Mouse (Mus musculus) limb, embryonic 12.5 days (tissue): ENCODE data around the gene Fbn1. TPM values are rescaled to one million over a fixed set of nuclear protein-coding genes. Genes with fewer than 3 reads are reported as not detected.

Experiments used
- ATAC-seq: fragments of 200-750 bp; cut with Nextera tagmentation; 2 replicates; pipeline ENCODE4 v1.8.0; 2017; ENCODE audit warnings: low read depth, moderate TSS enrichment; ENCODE audit not compliant: insufficient number of reproducible peaks, insufficient read depth, low FRiP score, low TSS enrichment
- H3K27ac ChIP-seq: fragments of 300-500 bp; sonication (generic); 2 replicates; pipeline ENCODE4 v1.5.1; 2016; ENCODE audit warnings: mild to moderate bottlenecking, moderate library complexity
- H3K27me3 ChIP-seq: fragments of 300-500 bp; sonication (generic); 2 replicates; pipeline ENCODE4 v1.6.1; 2016; ENCODE audit warnings: mild to moderate bottlenecking, moderate library complexity
- H3K36me3 ChIP-seq: fragments of 300-500 bp; sonication (generic); 2 replicates; pipeline ENCODE4 v1.6.1; 2016; ENCODE audit warnings: mild to moderate bottlenecking, moderate library complexity
- H3K4me1 ChIP-seq: fragments of 300-500 bp; sonication (generic); replicated peaks from 2 replicates; pipeline ENCODE4 v1.6.1; 2016
- H3K4me2 ChIP-seq: fragments of 300-500 bp; sonication (generic); 2 replicates; pipeline ENCODE4 v1.6.1; 2016; ENCODE audit warnings: mild to moderate bottlenecking, moderate library complexity
- H3K4me3 ChIP-seq: fragments of 300-500 bp; sonication (generic); replicated peaks from 2 replicates; pipeline ENCODE4 v1.5.1; 2016; ENCODE audit warnings: mild to moderate bottlenecking
- H3K9ac ChIP-seq: fragments of 300-500 bp; sonication (generic); replicated peaks from 2 replicates; pipeline ENCODE4 v1.6.1; 2016; ENCODE audit warnings: mild to moderate bottlenecking, moderate library complexity
- H3K9me3 ChIP-seq: fragments of 300-500 bp; sonication (generic); 2 replicates; pipeline ENCODE4 v1.6.1; 2016; ENCODE audit warnings: mild to moderate bottlenecking, moderate library complexity
- WGBS: fragments of 180-500 bp; shearing (Covaris S2); methylation state at CpG from one replicate; pipeline ENCODE4 v1.1.7; 2016; 5-methylcytosine and 5-hydroxymethylcytosine counted together
- polyA plus RNA-seq: library from polyadenylated mRNA; unstranded; fragments of >200 nt; fragmentation: Nextera tagmentation; extraction: Ambion mirVana; gene quantifications from 2 replicates; pipeline ENCODE4 v1.2.1, GENCODE M21; 2016

Gene Fbn1
- polyA plus RNA-seq, 1 experiment from 2014 or later, result 11.5 TPM

DNA sequence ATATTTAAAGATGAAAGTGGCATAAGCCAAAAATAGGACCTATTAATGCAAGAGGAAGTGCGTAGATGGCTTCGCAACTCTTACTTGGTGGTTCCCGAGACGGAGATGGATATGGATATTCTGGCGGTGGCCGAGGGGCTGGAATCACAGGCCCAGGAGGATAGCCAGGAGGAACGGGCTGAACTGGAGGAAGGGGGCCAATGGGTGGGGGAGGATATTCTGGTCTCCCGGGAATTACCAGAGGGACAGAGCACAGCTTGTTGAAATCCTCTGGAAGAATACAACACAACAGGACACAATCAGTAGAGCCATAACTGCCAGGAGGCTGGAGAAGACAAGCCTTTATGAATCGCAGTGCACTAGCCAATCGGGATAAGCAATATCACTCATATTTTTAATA lies 118.0 kb downstream of the Fbn1 start:
- no peak overlapping the region for H3K9ac ChIP-seq
- no peaks in the 10 kb centered on the region for H3K9me3 ChIP-seq
- H3K27me3 ChIP-seq, result no peaks in the 10 kb centered on the region
- ATAC-seq, result no peak
- no peak overlapping the region for H3K4me3 ChIP-seq
- H3K4me1 ChIP-seq, result no peaks in the 10 kb centered on the region
- peaks cover 22% of the 10 kb centered on the region for H3K36me3 ChIP-seq
- no peak overlapping the region for H3K4me2 ChIP-seq
- no peak overlapping the region for H3K27ac ChIP-seq
- WGBS, result 91% methylated on average over 10 of the region's 10 CpGs

DNA sequence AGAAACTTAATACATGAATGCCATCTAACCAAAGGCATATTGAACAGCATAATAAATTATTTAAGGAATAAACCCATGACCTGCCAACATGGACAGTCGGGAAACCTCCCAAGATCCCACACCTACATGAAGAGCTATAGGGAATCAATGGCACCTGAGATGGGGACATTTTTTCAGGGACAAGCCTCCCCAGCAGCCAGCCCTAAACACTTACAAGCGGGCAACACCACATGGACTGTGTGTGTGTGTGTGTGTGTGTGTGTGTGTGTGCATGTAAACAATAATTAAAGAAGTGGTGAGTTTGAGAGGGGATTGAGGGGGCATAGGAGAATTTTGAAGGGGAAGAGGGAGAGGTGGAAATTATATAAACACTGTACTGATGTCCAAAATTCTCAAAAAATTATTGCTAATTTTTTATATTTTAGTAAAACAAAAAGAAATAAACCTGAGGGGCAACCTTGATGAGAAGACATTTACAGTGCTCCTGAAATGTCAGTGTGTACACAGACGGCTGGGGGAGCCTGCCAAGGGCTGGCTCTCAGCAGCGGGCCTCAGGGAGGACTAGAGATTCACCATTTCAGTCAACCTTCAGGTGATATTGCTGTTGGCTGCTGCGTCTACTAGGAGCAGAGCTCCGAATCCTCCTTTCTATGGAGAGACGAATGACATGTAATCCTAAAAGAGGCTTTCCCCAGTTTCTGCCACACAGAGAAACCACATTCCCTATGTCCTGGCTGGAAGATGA lies 121.4 kb downstream of the Fbn1 start:
- no peaks in the 10 kb centered on the region for H3K4me1 ChIP-seq
- no peak overlapping the region for H3K27ac ChIP-seq
- H3K4me3 ChIP-seq, result no peak overlapping the region
- whole genome bisulfite sequencing, result 83% methylated on average over 7 of the region's 7 CpGs
- H3K27me3 ChIP-seq, result no peaks in the 10 kb centered on the region
- no peak overlapping the region for H3K4me2 ChIP-seq
- H3K36me3 ChIP-seq, result peaks cover 27% of the 10 kb centered on the region
- H3K9me3 ChIP-seq, result no peaks in the 10 kb centered on the region
- H3K9ac ChIP-seq, result no peak overlapping the region
- no peak for ATAC-seq

DNA sequence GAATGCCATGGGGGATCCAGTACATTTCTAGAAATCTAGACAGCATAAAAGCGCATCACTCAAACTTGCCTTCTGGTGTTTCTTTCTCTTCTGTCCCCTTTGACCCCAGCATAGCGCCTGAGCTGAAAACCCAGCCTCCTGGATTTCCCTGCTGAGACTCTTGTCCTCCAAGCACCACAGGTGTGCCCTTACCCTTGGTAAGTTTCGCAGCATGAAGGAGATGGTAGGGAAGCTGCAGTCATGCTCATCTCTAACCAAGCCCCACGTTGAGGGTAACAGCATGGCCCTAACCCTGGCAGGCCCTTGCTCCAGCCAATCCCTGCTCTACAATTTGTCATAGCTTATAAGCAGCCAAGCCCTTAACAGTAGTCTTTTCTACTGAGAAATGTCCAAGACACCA lies 122.9 kb downstream of the Fbn1 start:
- Histone ChIP-seq H3K9me3 (no peaks in the 10 kb centered on the region), H3K9ac (no peak overlapping the region), H3K4me2 (no peak overlapping the region), H3K4me3 (no peak overlapping the region), H3K4me1 (no peaks in the 10 kb centered on the region), H3K27ac (no peak overlapping the region), H3K27me3 (no peaks in the 10 kb centered on the region), H3K36me3 (peaks cover 27% of the 10 kb centered on the region)
- ATAC-seq, result no peak
- WGBS, result 76% methylated on average over 4 of the region's 4 CpGs

DNA sequence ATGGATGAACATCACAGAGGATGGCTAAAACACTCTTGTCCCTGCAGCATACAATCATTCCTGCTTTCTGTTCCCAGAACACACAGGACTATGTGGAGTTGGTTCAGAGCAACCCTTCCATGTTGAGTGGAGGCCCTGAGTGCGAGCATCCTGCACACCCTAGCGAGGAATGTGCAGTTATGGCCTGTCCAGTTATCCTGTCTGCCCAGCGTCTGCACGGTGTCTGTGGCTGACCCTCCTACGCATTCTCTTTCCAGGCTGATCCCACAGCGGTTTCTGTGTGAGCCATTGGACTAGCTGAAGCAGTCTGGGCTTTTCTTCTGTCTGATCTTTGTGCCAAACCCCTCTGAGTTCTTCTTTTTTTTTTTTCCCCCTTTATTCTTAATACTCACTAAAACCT lies 123.4 kb downstream of the Fbn1 start:
- WGBS, result 92% methylated on average over 6 of the region's 6 CpGs
- ATAC-seq, result no peak
- H3K4me3 ChIP-seq, result no peak overlapping the region

DNA sequence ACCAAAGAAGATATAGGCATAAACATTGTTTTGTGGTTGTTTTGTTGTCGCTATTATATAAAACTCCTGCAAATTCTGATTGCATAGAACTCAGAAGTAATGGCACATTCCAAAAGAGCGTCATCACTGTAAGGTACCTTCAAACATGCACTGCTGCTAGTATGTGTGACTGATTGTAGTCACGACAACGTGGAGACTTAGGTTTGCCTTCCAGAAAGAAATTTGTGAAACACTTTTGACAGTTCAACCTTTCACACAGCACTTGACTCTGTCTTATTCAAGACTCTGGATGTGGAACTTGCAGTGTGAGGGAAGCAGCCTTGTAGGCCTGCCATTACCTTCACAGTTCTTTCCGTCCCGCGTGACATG lies 124.5 kb downstream of the Fbn1 start:
- Histone ChIP-seq H3K4me1 (no peaks in the 10 kb centered on the region), H3K27me3 (no peaks in the 10 kb centered on the region), H3K4me2 (no peak overlapping the region), H3K9me3 (no peaks in the 10 kb centered on the region), H3K27ac (no peak overlapping the region), H3K36me3 (peaks cover 22% of the 10 kb centered on the region), H3K4me3 (no peak overlapping the region), H3K9ac (no peak overlapping the region)
- ATAC-seq, result no peak
- WGBS, result 89% methylated on average over 7 of the region's 7 CpGs

More for the DNA sequence above, 123.4 kb downstream of the Fbn1 start:
- H3K4me2 ChIP-seq, result no peak overlapping the region
- H3K4me1 ChIP-seq, result no peaks in the 10 kb centered on the region
- peaks cover 28% of the 10 kb centered on the region for H3K36me3 ChIP-seq
- H3K9me3 ChIP-seq, result no peaks in the 10 kb centered on the region
- H3K9ac ChIP-seq, result no peak overlapping the region
- H3K27me3 ChIP-seq, result no peaks in the 10 kb centered on the region
- H3K27ac ChIP-seq, result no peak overlapping the region

DNA sequence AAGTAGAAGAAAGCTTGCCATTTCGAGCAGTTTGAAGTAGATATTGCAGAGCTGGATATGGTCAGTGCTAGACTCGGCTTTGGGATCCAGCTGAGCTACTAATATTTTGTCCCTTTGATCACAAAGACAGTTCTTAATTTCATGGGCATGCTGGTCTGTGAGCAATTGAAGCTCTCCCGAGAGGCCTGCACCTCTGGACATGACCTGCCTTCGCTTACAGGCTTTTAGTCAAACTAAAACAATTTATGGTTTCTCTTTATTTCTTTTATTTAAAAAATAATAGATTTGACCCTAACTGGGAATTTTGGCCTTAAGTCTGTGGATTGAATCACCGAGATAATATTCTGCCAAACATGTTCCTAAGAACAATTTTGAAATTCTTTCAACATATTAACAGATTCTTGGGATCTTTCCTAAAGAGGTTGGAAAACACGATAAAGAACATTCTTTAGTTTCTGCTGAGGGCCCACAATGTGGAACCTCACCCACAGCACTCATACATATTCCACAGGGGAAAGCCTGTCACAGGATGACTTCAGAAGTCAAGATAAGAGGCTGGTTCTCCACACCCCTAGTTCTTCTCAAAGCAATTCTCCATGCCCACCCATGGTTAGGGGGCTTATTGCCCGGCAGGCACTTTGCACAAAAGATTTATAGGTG lies 125.0 kb downstream of the Fbn1 start:
- no peak overlapping the region for H3K27ac ChIP-seq
- H3K9ac ChIP-seq, result no peak overlapping the region
- H3K4me3 ChIP-seq, result no peak overlapping the region
- no peaks in the 10 kb centered on the region for H3K4me1 ChIP-seq
- H3K9me3 ChIP-seq, result no peaks in the 10 kb centered on the region
- no peak for ATAC-seq
- peaks cover 22% of the 10 kb centered on the region for H3K36me3 ChIP-seq
- no peaks in the 10 kb centered on the region for H3K27me3 ChIP-seq
- 53% methylated on average over 7 of the region's 7 CpGs for WGBS
- H3K4me2 ChIP-seq, result no peak overlapping the region

DNA sequence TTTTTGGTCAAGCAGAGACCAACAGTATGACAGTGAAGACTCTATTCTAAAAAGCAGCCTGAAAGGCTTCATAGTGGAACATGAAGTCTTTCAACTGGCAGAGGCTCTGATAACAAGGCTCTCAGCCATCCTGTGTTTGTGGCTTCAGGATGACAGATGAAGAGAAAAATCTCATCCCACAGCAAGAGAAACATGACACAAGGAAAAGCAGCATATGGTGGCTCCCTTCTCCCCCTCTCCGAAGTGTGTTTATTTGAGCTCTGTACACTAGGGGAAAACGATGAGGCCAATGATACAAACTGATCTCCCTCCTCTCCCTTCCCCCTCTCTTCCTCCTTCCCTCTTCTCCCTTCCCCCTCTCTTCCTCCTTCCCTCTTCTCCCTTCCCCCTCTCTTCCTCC lies 127.7 kb downstream of the Fbn1 start:
- no peak overlapping the region for H3K4me3 ChIP-seq
- no peak overlapping the region for H3K27ac ChIP-seq
- H3K4me2 ChIP-seq, result no peak overlapping the region
- 0 out of 2 replicates have a peak, but pooled peaks cover 6% of the 10 kb centered on the region for H3K4me1 ChIP-seq
- H3K36me3 ChIP-seq, result peaks cover 16% of the 10 kb centered on the region
- H3K9ac ChIP-seq, result no peak overlapping the region
- no peak for ATAC-seq
- H3K27me3 ChIP-seq, result no peaks in the 10 kb centered on the region
- WGBS, result 78% methylated on average over 2 of the region's 2 CpGs
- no peaks in the 10 kb centered on the region for H3K9me3 ChIP-seq

DNA sequence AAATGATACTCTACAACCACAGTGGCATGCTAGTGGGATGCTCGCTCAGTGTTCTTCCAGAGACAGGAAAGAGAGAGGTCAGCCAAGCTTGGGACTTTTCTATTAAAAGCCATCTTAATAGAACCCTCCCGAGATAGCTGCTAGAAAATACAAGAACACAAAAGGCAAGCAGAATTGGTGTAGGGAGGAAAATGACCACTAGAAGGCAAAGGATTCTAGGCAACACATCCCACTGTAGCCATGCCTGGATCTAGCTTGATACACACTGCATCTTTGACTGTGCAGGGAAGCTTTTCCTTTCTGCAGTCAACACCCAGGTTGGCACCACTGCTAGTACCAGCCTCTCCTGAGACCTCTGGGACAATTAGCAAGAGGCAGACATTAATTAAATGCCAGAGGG lies 128.6 kb downstream of the Fbn1 start:
- ATAC-seq, result no peak
- Histone ChIP-seq H3K4me2 (no peak overlapping the region), H3K4me1 (0 out of 2 replicates have a peak, but pooled peaks cover 10% of the 10 kb centered on the region), H3K9me3 (no peaks in the 10 kb centered on the region), H3K27ac (no peak overlapping the region), H3K9ac (no peak overlapping the region), H3K27me3 (no peaks in the 10 kb centered on the region), H3K36me3 (peaks cover 16% of the 10 kb centered on the region), H3K4me3 (no peak overlapping the region)
- 86% methylated on average over 2 of the region's 2 CpGs for WGBS

DNA sequence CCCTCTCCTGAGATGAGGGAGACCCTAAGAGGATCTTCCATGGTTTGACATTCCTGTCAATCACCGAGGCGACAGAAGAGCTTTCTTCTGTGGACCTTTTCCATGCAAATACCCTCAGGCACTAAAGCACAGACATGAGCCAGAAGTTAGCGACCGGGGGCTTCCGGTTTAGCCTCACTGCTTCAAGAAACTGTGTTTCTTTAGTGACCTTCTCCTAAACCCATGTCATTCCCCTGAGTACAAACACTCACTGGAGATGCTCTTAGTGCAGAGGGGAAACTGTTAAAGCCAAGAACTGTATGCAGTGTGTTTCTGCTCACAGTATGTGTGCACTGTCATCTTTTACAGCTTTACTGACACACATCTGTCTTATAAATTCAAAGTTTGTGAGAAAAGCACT lies 131.9 kb downstream of the Fbn1 start:
- no peak for ATAC-seq
- Histone ChIP-seq H3K27ac (no peak overlapping the region), H3K9me3 (no peaks in the 10 kb centered on the region), H3K4me2 (no peak overlapping the region), H3K36me3 (peaks cover 11% of the 10 kb centered on the region), H3K4me1 (peaks cover 17% of the 10 kb centered on the region), H3K9ac (no peak overlapping the region), H3K27me3 (no peaks in the 10 kb centered on the region), H3K4me3 (no peak overlapping the region)
- 89% methylated on average over 5 of the region's 5 CpGs for WGBS

DNA sequence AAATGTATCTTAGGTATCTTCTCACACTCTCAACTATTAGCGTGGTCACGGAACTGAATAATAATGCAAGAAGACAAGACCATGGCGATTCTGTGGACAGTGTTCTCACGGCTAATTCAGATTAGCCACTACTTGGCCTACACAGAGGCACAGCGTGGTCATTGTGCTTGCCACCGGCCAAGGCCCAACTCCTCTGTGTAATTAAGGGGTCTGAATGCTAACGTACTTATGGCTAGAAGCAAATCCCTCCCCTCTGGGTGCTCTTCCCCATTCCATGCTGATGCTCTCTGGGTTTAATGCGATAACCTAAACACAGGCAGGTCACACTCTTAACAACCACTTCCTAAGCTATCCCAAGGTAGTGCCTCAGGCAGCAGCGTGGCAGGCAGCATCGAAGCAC lies 132.5 kb downstream of the Fbn1 start:
- peaks cover 17% of the 10 kb centered on the region for H3K4me1 ChIP-seq
- H3K27ac ChIP-seq, result no peak overlapping the region
- H3K9ac ChIP-seq, result no peak overlapping the region
- no peaks in the 10 kb centered on the region for H3K27me3 ChIP-seq
- no peak overlapping the region for H3K4me3 ChIP-seq
- no peak for ATAC-seq
- 85% methylated on average over 10 of the region's 10 CpGs for WGBS
- H3K36me3 ChIP-seq, result peaks cover 11% of the 10 kb centered on the region
- H3K4me2 ChIP-seq, result no peak overlapping the region
- H3K9me3 ChIP-seq, result no peaks in the 10 kb centered on the region

DNA sequence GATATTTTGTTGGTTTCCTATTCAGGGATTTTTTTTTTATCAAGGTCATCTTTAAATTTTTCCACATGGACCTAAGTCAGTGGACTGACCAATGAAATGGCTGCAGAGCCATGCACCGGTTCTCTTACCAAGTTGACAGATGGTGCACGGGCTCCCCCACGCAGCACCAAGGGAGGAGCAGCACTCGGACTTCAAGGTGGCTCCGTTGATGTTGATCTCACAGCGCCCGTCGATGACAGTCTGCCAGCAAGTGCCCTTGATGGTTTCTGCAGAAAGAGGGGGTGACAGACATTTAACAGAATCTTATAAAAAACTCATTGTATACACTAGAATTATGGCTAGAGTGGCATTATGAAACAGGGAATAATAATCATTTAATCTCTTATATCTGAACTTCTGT lies 138.1 kb downstream of the Fbn1 start:
- Histone ChIP-seq H3K36me3 (peaks cover 45% of the 10 kb centered on the region), H3K9ac (no peak overlapping the region), H3K27me3 (no peaks in the 10 kb centered on the region), H3K4me2 (no peak overlapping the region), H3K4me1 (peaks cover 11% of the 10 kb centered on the region), H3K9me3 (no peaks in the 10 kb centered on the region), H3K4me3 (no peak overlapping the region), H3K27ac (no peak overlapping the region)
- WGBS, result 90% methylated on average over 8 of the region's 8 CpGs
- no peak for ATAC-seq

DNA sequence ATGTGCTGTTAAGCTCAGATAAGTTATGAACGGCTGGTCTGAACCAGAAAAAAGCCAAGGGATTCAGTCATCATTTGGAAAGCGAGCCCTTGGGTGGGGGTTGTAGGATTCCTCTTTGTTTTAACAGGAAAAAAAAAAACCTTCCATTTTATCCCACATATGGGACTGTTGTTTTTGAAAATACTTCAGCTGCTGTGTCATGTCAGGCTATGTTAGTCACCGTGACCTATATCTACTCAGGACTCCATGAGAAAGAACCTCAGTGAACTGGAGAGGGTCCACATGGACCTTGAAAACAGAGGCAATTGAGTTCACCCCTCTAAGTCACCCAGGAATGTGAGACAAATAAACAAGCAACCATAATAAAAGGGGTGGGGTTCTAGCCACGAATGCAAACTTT lies 139.2 kb downstream of the Fbn1 start:
- Histone ChIP-seq H3K4me3 (no peak overlapping the region), H3K9ac (no peak overlapping the region), H3K27ac (no peak overlapping the region), H3K4me1 (peaks cover 2% of the 10 kb centered on the region), H3K27me3 (no peaks in the 10 kb centered on the region), H3K36me3 (peaks cover 51% of the 10 kb centered on the region), H3K9me3 (no peaks in the 10 kb centered on the region), H3K4me2 (no peak overlapping the region)
- ATAC-seq, result no peak
- WGBS, result 74% methylated on average over 4 of the region's 4 CpGs
